Mouse (Mus musculus): ENCODE data around the gene Sh3gl2.

DNA sequence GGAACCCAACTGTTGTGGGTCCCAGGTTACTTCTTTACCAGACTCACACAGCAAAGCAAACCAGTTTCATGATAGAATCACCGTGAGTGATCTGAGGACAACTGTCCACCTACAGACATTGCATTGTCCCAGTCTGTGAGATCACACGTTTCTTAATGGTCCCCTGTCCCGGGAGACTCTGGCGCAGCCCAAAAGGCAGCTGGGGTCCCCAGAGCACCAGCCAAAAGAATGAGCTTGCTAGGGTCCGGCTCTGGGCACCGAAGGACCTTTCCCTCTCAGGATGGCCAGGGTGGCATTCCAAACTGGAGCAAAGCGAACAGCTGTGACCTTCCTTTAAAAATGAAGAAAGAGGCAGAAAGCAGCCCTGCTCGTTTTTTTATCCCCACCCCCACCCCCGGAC lies 308.9 kb downstream of the Sh3gl2 start, which contains the start of gene Adamtsl1:
- no peak for TF ChIP-seq POLR2A (IDR thresholded peaks at IDR 0.05; ENCODE audit: low read depth, low read length)
- no peak for TF ChIP-seq CTCF (IDR thresholded peaks at IDR 0.05; ENCODE audit: borderline replicate concordance, insufficient read depth, low read length)
